Mouse (Mus musculus): ENCODE measurements around the gene Metap1d.

- no peak for TF ChIP-seq POLR2A (IDR thresholded peaks at IDR 0.05; ENCODE audit: insufficient read length, low read depth)
- no peak for TF ChIP-seq MAX (IDR thresholded peaks at IDR 0.05; ENCODE audit: low read depth)
- TF ChIP-seq CEBPB (IDR thresholded peaks at IDR 0.05; ENCODE audit: insufficient read depth, poor library complexity, severe bottlenecking) = no peak
- no peak for TF ChIP-seq REST (IDR thresholded peaks at IDR 0.05; ENCODE audit: insufficient read depth, insufficient read length)
- TF ChIP-seq TCF12 (IDR thresholded peaks at IDR 0.05; ENCODE audit: insufficient read depth, poor library complexity, severe bottlenecking) = no peak
These were observed 17.6 kb upstream of the Metap1d start for GRCm38 (mm10) chr2:71435440-71435839.

Data from myocyte (in vitro differentiated cells).